Mouse (Mus musculus) layer of hippocampus, adult 8-10 months (tissue): ENCODE data around the gene Spta1. TPM values are rescaled to one million over a fixed set of nuclear protein-coding genes. Genes with fewer than 3 reads are reported as not detected.

Source experiments
- DNase-seq, 2 experiments: peaks; one replicate each; pipeline ENCODE4 v3.0.0; 2022; ENCODE audit warnings: low spot score in 2 of 2
- total RNA-seq, 4 experiments: library from RNA; stranded (reverse); gene quantifications; 2 replicates each; pipeline ENCODE4 v1.2.4; 2022

Spta1 gene
- total RNA-seq, 4 experiments from 2014 or later: 0.04 to 0.11 (median 0.07) TPM; not detected in 1

GRCm38 (mm10) chr1:174251961-174252360, 79.4 kb downstream of the Spta1 start, which contains the start of gene Olfr419:
TSS of gene Olfr419 (minus strand) at chr1:174252061.
- DNase-seq: no peak

- DNase-seq: no peak
Observed at GRCm38 (mm10) chr1:174267816-174268215, 95.2 kb downstream of the Spta1 start.

GRCm38 (mm10) chr1:174269162-174269561, 96.6 kb downstream of the Spta1 start:
- no peak for DNase-seq

GRCm38 (mm10) chr1:174270643-174271042, 98.1 kb downstream of the Spta1 start:
- DNase-seq: no peak

Other genes with a start within 250 kb of the Spta1 start
- gene Mndal, start 230.3 kb upstream of the Spta1 start, total RNA-seq: 1 to 10 TPM; 3.5 to 9.9 (median 7.0) TPM
- 1 to 10 TPM; 1.8 to 5.9 (median 3.3) TPM for gene Ifi203, start 230.1 kb upstream of the Spta1 start, total RNA-seq
- gene Ifi202b, start 190.0 kb upstream of the Spta1 start, total RNA-seq: not detected
- gene Ifi205, start 141.0 kb upstream of the Spta1 start, total RNA-seq: not detected
- gene Olfr433, start 132.1 kb upstream of the Spta1 start, total RNA-seq: not detected
- gene Olfr432, start 123.6 kb upstream of the Spta1 start, total RNA-seq: not detected
- not detected for gene Olfr430, start 106.2 kb upstream of the Spta1 start, total RNA-seq
- gene Olfr429, start 88.4 kb upstream of the Spta1 start, total RNA-seq: not detected
- not detected for gene Olfr427, start 75.9 kb upstream of the Spta1 start, total RNA-seq
- gene Olfr231, start 51.6 kb upstream of the Spta1 start, total RNA-seq: not detected
- gene Olfr424, start 41.3 kb upstream of the Spta1 start, total RNA-seq: not detected
- not detected for gene Olfr420, start 17.1 kb upstream of the Spta1 start, total RNA-seq
- not detected for gene Olfr419, start 79.3 kb downstream of the Spta1 start, total RNA-seq
- gene Mptx1, start 157.7 kb downstream of the Spta1 start, total RNA-seq: not detected
- not detected for gene Olfr417, start 192.3 kb downstream of the Spta1 start, total RNA-seq
- gene Olfr248, start 218.3 kb downstream of the Spta1 start, total RNA-seq: not detected